Mouse (Mus musculus) lung, adult 18-20 months (tissue): ENCODE measurements around the gene Atp6v0b.
A peak's percentile ranks its signal among the peaks of the same experiment; 100 is the strongest.

Experiments used
- DNase-seq, 2 experiments: peaks; one replicate each; pipeline ENCODE4 v3.0.0; 2022; ENCODE audit warnings: mixed read lengths in 2 of 2

Gene Atp6v0b

GRCm38 (mm10) chr4:117887133-117887532 lies at the start of gene Atp6v0b:
Atp6v0b (minus strand) TSS chr4:117887333.
- DNase-seq: peak; percentile 94 to 95

GRCm38 (mm10) chr4:117934081-117934480 lies 46.9 kb upstream of the Atp6v0b start:
- DNase-seq: no peak

- peak; percentile 45 to 73 for DNase-seq
Measured at GRCm38 (mm10) chr4:117933248-117933647, 46.1 kb upstream of the Atp6v0b start.

GRCm38 (mm10) chr4:117929391-117929881 lies 42.3 kb upstream of the Atp6v0b start, which contains the start of gene Artn:
Artn (minus strand) TSS chr4:117929763.
- DNase-seq: peak; percentile 67 to 78

- peak; percentile 61 to 70 for DNase-seq
Measured at GRCm38 (mm10) chr4:117928699-117929241, 41.6 kb upstream of the Atp6v0b start.

- DNase-seq: no peak
Measured at GRCm38 (mm10) chr4:117928234-117928633, 41.1 kb upstream of the Atp6v0b start.

- DNase-seq: peak in 1 of 2 experiments; percentile 24
Measured at GRCm38 (mm10) chr4:117926545-117927482, 39.7 kb upstream of the Atp6v0b start.

GRCm38 (mm10) chr4:117924916-117925315 lies 37.8 kb upstream of the Atp6v0b start:
- DNase-seq: no peak

GRCm38 (mm10) chr4:117923450-117923849 lies 36.3 kb upstream of the Atp6v0b start:
- DNase-seq: no peak

GRCm38 (mm10) chr4:117921358-117921757 lies 34.2 kb upstream of the Atp6v0b start:
- no peak for DNase-seq

- DNase-seq: no peak
Measured at GRCm38 (mm10) chr4:117918762-117919161, 31.6 kb upstream of the Atp6v0b start.

- no peak for DNase-seq
Measured at GRCm38 (mm10) chr4:117918261-117918660, 31.1 kb upstream of the Atp6v0b start.

- DNase-seq: no peak
Measured at GRCm38 (mm10) chr4:117917847-117918246, 30.7 kb upstream of the Atp6v0b start.

- DNase-seq: no peak
Measured at GRCm38 (mm10) chr4:117917402-117917801, 30.3 kb upstream of the Atp6v0b start.

GRCm38 (mm10) chr4:117916386-117916785 lies 29.3 kb upstream of the Atp6v0b start:
- DNase-seq: no peak

GRCm38 (mm10) chr4:117915489-117916105 lies 28.5 kb upstream of the Atp6v0b start:
- DNase-seq: no peak

- DNase-seq: peak; percentile 92 to 94
Measured at GRCm38 (mm10) chr4:117914591-117915442, 27.7 kb upstream of the Atp6v0b start, which contains the start of gene Ipo13. Ipo13 (minus strand) TSS chr4:117914999.

- DNase-seq: no peak
Measured at GRCm38 (mm10) chr4:117914031-117914430, 26.9 kb upstream of the Atp6v0b start.

GRCm38 (mm10) chr4:117913421-117913820 lies 26.3 kb upstream of the Atp6v0b start:
- DNase-seq: peak; percentile 75 to 78

- no peak for DNase-seq
Measured at GRCm38 (mm10) chr4:117912685-117913273, 25.6 kb upstream of the Atp6v0b start.

- DNase-seq: no peak
Measured at GRCm38 (mm10) chr4:117912131-117912561, 25.0 kb upstream of the Atp6v0b start.
